Mouse (Mus musculus) kidney, embryonic 14.5 days (tissue): Measurements from ENCODE around the gene Luzp4. TPM values are rescaled to one million over a fixed set of nuclear protein-coding genes. Genes with fewer than 3 reads are reported as not detected.
"Not testable (repeated sequence)": the region's sequence is repeated elsewhere in the genome, so short reads cannot be mapped to it uniquely, and the experiment has no call there.

Source experiments
- ATAC-seq: fragments of 200-750 bp; cut with Nextera tagmentation; 2 replicates; pipeline ENCODE4 v1.8.0; 2017; ENCODE audit warnings: moderate number of reproducible peaks, mild to moderate bottlenecking, moderate TSS enrichment, moderate library complexity; ENCODE audit not compliant: low FRiP score, low TSS enrichment
- H3K27ac ChIP-seq: fragments of 300-500 bp; sonication (generic); 2 replicates; pipeline ENCODE4 v1.5.1; 2014; ENCODE audit warnings: low read depth, mild to moderate bottlenecking, low read length, moderate library complexity, mixed read lengths
- H3K27me3 ChIP-seq: fragments of 300-500 bp; sonication (generic); 2 replicates; pipeline ENCODE4 v1.6.1; 2014; ENCODE audit warnings: mild to moderate bottlenecking, low read length; ENCODE audit not compliant: control insufficient read depth, insufficient read depth
- H3K36me3 ChIP-seq: fragments of 300-500 bp; sonication (generic); 2 replicates; pipeline ENCODE4 v1.6.1; 2014; ENCODE audit warnings: low read length, mixed read lengths; ENCODE audit not compliant: control insufficient read depth, insufficient read depth
- H3K4me1 ChIP-seq: fragments of 300-500 bp; sonication (generic); 2 replicates; pipeline ENCODE4 v1.6.1; 2014; ENCODE audit warnings: low read length, mixed read lengths; ENCODE audit not compliant: control insufficient read depth, insufficient read depth
- H3K4me2 ChIP-seq: fragments of 300-500 bp; sonication (generic); replicated peaks from 2 replicates; pipeline ENCODE4 v1.6.1; 2014; ENCODE audit warnings: low read depth, mild to moderate bottlenecking, low read length
- H3K4me3 ChIP-seq: fragments of 300-500 bp; sonication (generic); 2 replicates; pipeline ENCODE4 v1.5.1; 2014; ENCODE audit warnings: mild to moderate bottlenecking, low read length
- H3K9ac ChIP-seq: fragments of 300-500 bp; sonication (generic); 2 replicates; pipeline ENCODE4 v1.6.1; 2014; ENCODE audit warnings: low read depth, mild to moderate bottlenecking, low read length, moderate library complexity
- H3K9me3 ChIP-seq: fragments of 300-500 bp; sonication (generic); 2 replicates; pipeline ENCODE4 v1.6.1; 2016; ENCODE audit warnings: low read length; ENCODE audit not compliant: control insufficient read depth
- WGBS: fragments of 180-500 bp; shearing (Covaris S2); extraction: QIAGEN DNeasy Blood & Tissue Kit; methylation state at CpG from one replicate; pipeline ENCODE4 v1.1.7; 2014; 5-methylcytosine and 5-hydroxymethylcytosine counted together
- polyA plus RNA-seq: library from polyadenylated mRNA; unstranded; fragments of >200 nt; fragmentation: Nextera tagmentation; extraction: Ambion mirVana; gene quantifications from 2 replicates; pipeline ENCODE4 v1.2.1, GENCODE M21; 2014

The Luzp4 gene
- polyA plus RNA-seq, result not detected in 2 replicates

- H3K4me3 ChIP-seq, H3K27ac ChIP-seq, H3K4me2 ChIP-seq, H3K36me3 ChIP-seq, H3K27me3 ChIP-seq, H3K9ac ChIP-seq, H3K4me1 ChIP-seq, H3K9me3 ChIP-seq, ATAC-seq: not testable (repeated sequence)
- 68% methylated on average over 3 of the region's 6 CpGs for WGBS
Observed at GRCm38 (mm10) chrX:148857340-148857739, at the start of gene Luzp4. TSS of gene Luzp4 (plus strand) at chrX:148857640.

GRCm38 (mm10) chrX:148841801-148842200 is 15.6 kb upstream of the Luzp4 start:
- not testable (repeated sequence) for H3K36me3 ChIP-seq, H3K9ac ChIP-seq, H3K9me3 ChIP-seq, H3K4me2 ChIP-seq, H3K27me3 ChIP-seq, H3K4me3 ChIP-seq, H3K27ac ChIP-seq, H3K4me1 ChIP-seq, ATAC-seq
- 93% methylated on average over 4 of the region's 4 CpGs for WGBS

Other genes starting within 250 kb of the Luzp4 start
- gene Gm8334, start 242.5 kb upstream of the Luzp4 start, polyA plus RNA-seq, result not detected in 2 replicates
- gene Gm15127, start 194.0 kb upstream of the Luzp4 start, polyA plus RNA-seq, result not detected in 2 replicates
- not detected in 2 replicates for gene Ott, start 216.6 kb downstream of the Luzp4 start, polyA plus RNA-seq